Mouse (Mus musculus): ENCODE results near the gene Nrsn1. TPM values are rescaled to one million over a fixed set of nuclear protein-coding genes. Genes with fewer than 3 reads are reported as not detected.

Nrsn1 gene
- polyA plus RNA-seq, 1 experiment: 0.17 TPM

DNA sequence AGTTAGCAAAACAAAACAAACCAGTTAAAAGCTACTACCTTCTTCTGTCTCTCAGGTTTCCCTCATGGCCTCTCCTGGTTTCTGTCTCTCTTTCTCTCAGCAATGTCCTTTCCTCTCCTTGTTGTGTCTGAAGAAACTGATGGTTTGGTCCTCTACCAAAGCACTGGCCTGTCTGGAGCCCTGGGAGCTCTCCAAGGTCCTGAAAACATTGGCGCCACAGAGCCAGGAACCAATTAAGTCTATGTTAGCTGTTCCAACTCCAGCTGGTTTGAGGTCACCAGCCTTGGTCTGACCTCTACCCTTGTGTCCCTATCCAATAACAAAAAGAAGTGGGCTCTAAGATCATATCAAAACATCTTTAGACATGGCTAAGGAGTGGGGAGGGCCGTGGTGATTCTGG, 1.3 kb downstream of the Nrsn1 start:
- no peaks in the 10 kb centered on the region for H3K36me3 ChIP-seq (ENCODE audit: control insufficient read depth, insufficient read depth, low read length)
- no peaks in the 10 kb centered on the region for H3K27me3 ChIP-seq (ENCODE audit: control insufficient read depth, insufficient read depth, low read length)
- H3K27ac ChIP-seq (ENCODE audit: control insufficient read depth, insufficient read depth, low read depth, low read length): no peak overlapping the region
- TF ChIP-seq CTCF (IDR thresholded peaks at IDR 0.05; ENCODE audit: control insufficient read depth, insufficient read depth, insufficient replicate concordance, low read depth, low read length): no peak
- no peak for TF ChIP-seq POLR2A (IDR thresholded peaks at IDR 0.05; ENCODE audit: control insufficient read depth, low read depth, low read length)
- no peak overlapping the region for H3K4me3 ChIP-seq (ENCODE audit: control insufficient read depth, low read depth, low read length)
- peaks cover 7% of the 10 kb centered on the region for H3K4me1 ChIP-seq (ENCODE audit: control insufficient read depth, insufficient read depth, low read length)

GRCm38 (mm10) chr13:25262748-25263147, 7.6 kb downstream of the Nrsn1 start:
- H3K27ac ChIP-seq (ENCODE audit: control insufficient read depth, insufficient read depth, low read depth, low read length): no peak overlapping the region
- TF ChIP-seq POLR2A (IDR thresholded peaks at IDR 0.05; ENCODE audit: control insufficient read depth, low read depth, low read length) (no peak), CTCF (IDR thresholded peaks at IDR 0.05; ENCODE audit: control insufficient read depth, insufficient read depth, insufficient replicate concordance, low read depth, low read length) (no peak)
- no peaks in the 10 kb centered on the region for H3K36me3 ChIP-seq (ENCODE audit: control insufficient read depth, insufficient read depth, low read length)
- H3K4me1 ChIP-seq (ENCODE audit: control insufficient read depth, insufficient read depth, low read length): no peaks in the 10 kb centered on the region
- H3K27me3 ChIP-seq (ENCODE audit: control insufficient read depth, insufficient read depth, low read length): no peaks in the 10 kb centered on the region
- H3K4me3 ChIP-seq (ENCODE audit: control insufficient read depth, low read depth, low read length): no peak overlapping the region

DNA sequence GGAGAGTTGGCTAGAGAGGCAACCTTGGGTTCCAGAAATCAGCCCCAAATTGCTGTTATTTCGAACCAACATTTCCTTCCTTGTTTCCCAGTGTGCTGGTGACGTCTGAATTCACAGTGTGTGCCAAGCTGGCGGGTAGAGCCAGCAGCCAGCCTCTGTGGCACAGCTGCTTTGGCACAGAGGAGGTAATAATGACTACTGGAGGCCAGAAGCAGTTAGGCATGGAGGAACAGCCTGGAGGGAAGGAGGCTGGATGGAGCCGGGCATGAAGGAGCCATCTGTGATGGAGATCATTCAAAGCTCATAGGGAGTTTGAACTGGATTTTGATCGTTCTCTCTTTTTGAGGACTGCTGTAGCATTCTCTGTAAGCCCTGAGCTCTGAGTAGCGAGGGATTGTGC, 12.7 kb downstream of the Nrsn1 start:
- Histone ChIP-seq H3K27me3 (ENCODE audit: control insufficient read depth, insufficient read depth, low read length) (no peaks in the 10 kb centered on the region), H3K27ac (ENCODE audit: control insufficient read depth, insufficient read depth, low read depth, low read length) (no peak overlapping the region), H3K4me3 (ENCODE audit: control insufficient read depth, low read depth, low read length) (no peak overlapping the region), H3K36me3 (ENCODE audit: control insufficient read depth, insufficient read depth, low read length) (no peaks in the 10 kb centered on the region), H3K4me1 (ENCODE audit: control insufficient read depth, insufficient read depth, low read length) (no peaks in the 10 kb centered on the region)
- TF ChIP-seq POLR2A (IDR thresholded peaks at IDR 0.05; ENCODE audit: control insufficient read depth, low read depth, low read length): no peak
- TF ChIP-seq CTCF (IDR thresholded peaks at IDR 0.05; ENCODE audit: control insufficient read depth, insufficient read depth, insufficient replicate concordance, low read depth, low read length): no peak

GRCm38 (mm10) chr13:25254478-25255263, 15.6 kb downstream of the Nrsn1 start:
- H3K4me3 ChIP-seq (ENCODE audit: control insufficient read depth, low read depth, low read length): no peak overlapping the region
- no peaks in the 10 kb centered on the region for H3K4me1 ChIP-seq (ENCODE audit: control insufficient read depth, insufficient read depth, low read length)
- no peak for TF ChIP-seq POLR2A (IDR thresholded peaks at IDR 0.05; ENCODE audit: control insufficient read depth, low read depth, low read length)
- TF ChIP-seq CTCF (IDR thresholded peaks at IDR 0.05; ENCODE audit: control insufficient read depth, insufficient read depth, insufficient replicate concordance, low read depth, low read length): no peak
- H3K27me3 ChIP-seq (ENCODE audit: control insufficient read depth, insufficient read depth, low read length): no peaks in the 10 kb centered on the region
- H3K27ac ChIP-seq (ENCODE audit: control insufficient read depth, insufficient read depth, low read depth, low read length): no peak overlapping the region
- H3K36me3 ChIP-seq (ENCODE audit: control insufficient read depth, insufficient read depth, low read length): no peaks in the 10 kb centered on the region

DNA sequence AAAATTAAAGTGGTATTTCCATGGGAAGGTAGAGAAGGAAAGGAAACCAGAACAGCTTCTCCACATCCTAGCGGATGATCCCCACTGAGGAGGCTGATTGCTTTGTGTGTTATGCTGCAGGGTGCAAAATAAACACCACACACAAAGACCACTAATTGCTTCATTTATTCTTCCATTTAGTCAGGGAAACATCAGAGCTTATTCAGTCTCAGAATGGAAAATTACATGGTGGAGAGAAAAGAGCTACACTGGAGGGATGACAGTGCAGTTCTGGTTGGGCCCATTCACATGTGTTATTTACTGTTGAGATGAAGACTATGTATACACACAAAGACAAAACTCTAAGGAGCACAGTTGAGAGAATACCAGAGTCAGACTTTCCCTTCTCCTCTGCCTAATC, 18.4 kb downstream of the Nrsn1 start:
- Histone ChIP-seq H3K36me3 (ENCODE audit: control insufficient read depth, insufficient read depth, low read length) (no peaks in the 10 kb centered on the region), H3K27me3 (ENCODE audit: control insufficient read depth, insufficient read depth, low read length) (no peaks in the 10 kb centered on the region), H3K27ac (ENCODE audit: control insufficient read depth, insufficient read depth, low read depth, low read length) (no peak overlapping the region), H3K4me1 (ENCODE audit: control insufficient read depth, insufficient read depth, low read length) (no peaks in the 10 kb centered on the region), H3K4me3 (ENCODE audit: control insufficient read depth, low read depth, low read length) (no peak overlapping the region)
- TF ChIP-seq CTCF (IDR thresholded peaks at IDR 0.05; ENCODE audit: control insufficient read depth, insufficient read depth, insufficient replicate concordance, low read depth, low read length) (no peak), POLR2A (IDR thresholded peaks at IDR 0.05; ENCODE audit: control insufficient read depth, low read depth, low read length) (no peak)

DNA sequence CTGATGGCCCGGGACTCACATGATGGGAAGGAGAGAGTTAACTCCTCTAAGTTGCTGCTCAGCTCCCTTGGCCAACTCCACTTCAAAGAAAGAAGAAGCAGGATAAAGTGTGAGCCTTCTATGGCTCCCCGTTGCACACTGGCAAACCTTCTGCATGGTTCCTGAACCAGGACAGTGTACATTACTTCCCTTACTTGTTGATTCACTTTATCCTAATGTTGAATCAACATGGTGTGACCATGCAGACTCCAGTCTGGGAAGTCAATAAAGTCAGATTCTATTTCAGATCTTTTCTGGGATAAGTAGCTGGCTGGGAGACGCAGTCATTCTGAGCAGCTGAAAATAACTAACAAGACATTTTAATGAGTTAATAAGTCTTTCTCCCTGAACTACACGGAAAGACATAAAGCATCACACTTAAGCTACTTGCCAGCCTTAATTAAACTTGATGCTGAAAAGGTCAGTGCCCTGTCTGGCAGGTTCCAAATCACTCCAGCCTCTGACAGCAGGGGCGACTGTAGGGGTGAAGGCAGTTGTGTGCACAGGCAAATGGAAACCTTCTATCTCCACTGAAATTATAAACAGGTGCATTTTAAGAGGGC, 50.0 kb downstream of the Nrsn1 start:
- no peaks in the 10 kb centered on the region for H3K36me3 ChIP-seq (ENCODE audit: control insufficient read depth, insufficient read depth, low read length)
- TF ChIP-seq POLR2A (IDR thresholded peaks at IDR 0.05; ENCODE audit: control insufficient read depth, low read depth, low read length) (no peak), CTCF (IDR thresholded peaks at IDR 0.05; ENCODE audit: control insufficient read depth, insufficient read depth, insufficient replicate concordance, low read depth, low read length) (no peak)
- no peaks in the 10 kb centered on the region for H3K27me3 ChIP-seq (ENCODE audit: control insufficient read depth, insufficient read depth, low read length)
- no peak overlapping the region for H3K4me3 ChIP-seq (ENCODE audit: control insufficient read depth, low read depth, low read length)
- no peak overlapping the region for H3K27ac ChIP-seq (ENCODE audit: control insufficient read depth, insufficient read depth, low read depth, low read length)
- no peaks in the 10 kb centered on the region for H3K4me1 ChIP-seq (ENCODE audit: control insufficient read depth, insufficient read depth, low read length)

- H3K27ac ChIP-seq (ENCODE audit: control insufficient read depth, insufficient read depth, low read depth, low read length): no peak overlapping the region
- no peak overlapping the region for H3K4me3 ChIP-seq (ENCODE audit: control insufficient read depth, low read depth, low read length)
- H3K4me1 ChIP-seq (ENCODE audit: control insufficient read depth, insufficient read depth, low read length): no peaks in the 10 kb centered on the region
- no peaks in the 10 kb centered on the region for H3K27me3 ChIP-seq (ENCODE audit: control insufficient read depth, insufficient read depth, low read length)
- H3K36me3 ChIP-seq (ENCODE audit: control insufficient read depth, insufficient read depth, low read length): no peaks in the 10 kb centered on the region
- TF ChIP-seq CTCF (IDR thresholded peaks at IDR 0.05; ENCODE audit: control insufficient read depth, insufficient read depth, insufficient replicate concordance, low read depth, low read length) (no peak), POLR2A (IDR thresholded peaks at IDR 0.05; ENCODE audit: control insufficient read depth, low read depth, low read length) (no peak)
Observed at GRCm38 (mm10) chr13:25218394-25218793, 51.9 kb downstream of the Nrsn1 start.
